Mouse (Mus musculus) macrophage (primary cell): ENCODE measurements around the gene Snai3. TPM values are rescaled to one million over a fixed set of nuclear protein-coding genes. Genes with fewer than 3 reads are reported as not detected.

Experiments
- polyA plus RNA-seq: library from polyadenylated mRNA; stranded (reverse); fragments of 250-400 nt; gene quantifications from 3 replicates; pipeline ENCODE4 v1.2.4, GENCODE M21; 2018; ENCODE audit warnings: inconsistent platforms

Gene Snai3
- polyA plus RNA-seq, 1 experiment from 2014 or later: not detected

Other genes with a start within 250 kb of the Snai3 start
- gene Zfpm1, start 178.6 kb downstream of the Snai3 start, polyA plus RNA-seq: 2.0 to 3.6 TPM (median 2.3 TPM) in 3 replicates
- not detected in 3 replicates for gene Trhr2, start 100.0 kb downstream of the Snai3 start, polyA plus RNA-seq
- gene Zc3h18, start 84.1 kb downstream of the Snai3 start, polyA plus RNA-seq: 28.5 to 44.3 TPM (median 38.9 TPM) in 3 replicates
- not detected in 3 replicates for gene Il17c, start 38.7 kb downstream of the Snai3 start, polyA plus RNA-seq
- gene Cyba, start 27.8 kb downstream of the Snai3 start, polyA plus RNA-seq: 942 to 2,075 TPM (median 1,538 TPM) in 3 replicates
- 10.1 to 40.6 TPM (median 23.8 TPM) in 3 replicates for gene Mvd, start 17.3 kb downstream of the Snai3 start, polyA plus RNA-seq
- gene Rnf166, start 15.3 kb upstream of the Snai3 start, polyA plus RNA-seq: 36.6 to 108 TPM (median 59.1 TPM) in 3 replicates
- 7.5 to 12.0 TPM (median 7.9 TPM) in 3 replicates for gene Ctu2, start 15.4 kb upstream of the Snai3 start, polyA plus RNA-seq
- 43.2 to 134 TPM (median 57.2 TPM) in 3 replicates for gene Piezo1, start 90.6 kb upstream of the Snai3 start, polyA plus RNA-seq
- gene Cdt1, start 107.3 kb upstream of the Snai3 start, polyA plus RNA-seq: 11.1 to 84.7 TPM (median 15.5 TPM) in 3 replicates
- 89.7 to 305 TPM (median 145 TPM) in 3 replicates for gene Aprt, start 116.2 kb upstream of the Snai3 start, polyA plus RNA-seq
- 70.7 to 140 TPM (median 99.8 TPM) in 3 replicates for gene Galns, start 150.7 kb upstream of the Snai3 start, polyA plus RNA-seq
- gene Trappc2l, start 150.9 kb upstream of the Snai3 start, polyA plus RNA-seq: 54.4 to 79.3 TPM (median 76.9 TPM) in 3 replicates
- gene Pabpn1l, start 162.0 kb upstream of the Snai3 start, polyA plus RNA-seq: not detected in 3 replicates
- gene Cbfa2t3, start 238.4 kb upstream of the Snai3 start, polyA plus RNA-seq: 0.87 to 1.4 TPM (median 1.0 TPM) in 3 replicates